14 mouse cellular contexts compared by ENCODE assay signal in the genomic region with DNA sequence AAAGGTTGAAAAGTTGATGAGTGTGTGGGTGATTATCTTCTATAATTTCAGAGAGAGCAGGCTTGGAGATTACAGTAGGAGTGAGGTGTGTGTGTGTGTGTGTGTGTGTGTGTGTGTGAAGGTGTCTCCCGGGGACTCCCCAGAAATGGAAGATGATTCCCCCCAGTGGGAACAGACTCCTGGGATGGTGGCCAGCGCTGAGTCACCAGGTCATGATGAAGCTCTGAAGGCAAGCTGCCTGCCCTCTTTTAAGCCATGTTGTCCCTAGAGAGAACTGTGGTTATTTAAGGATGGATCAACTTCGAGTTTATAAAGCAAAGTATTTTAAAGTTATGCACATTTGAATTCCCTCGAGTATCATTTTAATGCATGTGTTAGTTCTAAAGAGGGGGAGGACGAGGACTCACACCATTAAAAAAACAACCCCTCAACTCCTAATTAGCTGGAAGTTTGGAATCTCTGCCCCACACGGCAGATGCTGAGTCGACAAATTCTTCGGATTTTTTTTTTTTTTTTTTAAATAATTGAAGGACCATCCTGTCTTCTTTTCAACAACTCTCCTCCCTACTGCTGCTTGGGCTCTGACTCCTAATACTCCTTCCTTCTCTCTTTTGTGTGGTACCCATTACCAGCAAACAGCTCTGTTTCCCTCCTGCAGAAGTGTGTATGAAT.
A peak's percentile ranks its signal among the peaks of the same experiment; 100 is the strongest.
DNase-seq lines count a peak whose midpoint lies in the region; ATAC-seq and TF ChIP-seq lines count a peak whose summit lies in the region.
"Had no signal": no experiment of that assay in that cellular context is flagged by ENCODE, and none has a peak within 500 bp of the region (broad histone marks: within the 10 kb centered on the region; RNA-seq: fewer than 3 reads in every experiment).

No protein-coding gene starts in this region.

- TF ChIP-seq EP300 in CH12.LX (IDR thresholded peaks at IDR 0.05; ENCODE audit: low read length), result no peak

- no peaks in the 10 kb centered on the region for H3K27me3 ChIP-seq in kidney, postnatal 0 days (ENCODE audit: insufficient read depth, low read length)
- peaks cover 2% of the 10 kb centered on the region for H3K27me3 ChIP-seq in CH12.LX (replicated peaks)
- H3K27me3 ChIP-seq: heart, embryonic 13.5 days; hindbrain, embryonic 12.5 days; intestine, embryonic 15.5 days had no signal

- H3K4me1 ChIP-seq in kidney, postnatal 0 days (replicated peaks; ENCODE audit: insufficient read depth, low read length), result no peaks in the 10 kb centered on the region; the same call in 1 of the 2 replicates
- H3K4me1 ChIP-seq in CH12.LX (ENCODE audit: control insufficient read depth in 1 of 2, insufficient read depth in 2 of 2), result peaks cover 0 to 12% of the 10 kb centered on the region in 2 experiments; a peak in 3 of 4 replicates

- no peak overlapping the region for H3K4me3 ChIP-seq in kidney, postnatal 0 days (replicated peaks; ENCODE audit: low read depth, low read length)
- no peak overlapping the region for H3K4me3 ChIP-seq in CH12.LX (replicated peaks in 1 of 3; ENCODE audit: low read depth in 2 of 3, low read length in 2 of 3, poor library complexity in 1 of 3)
- H3K4me3 ChIP-seq: heart, embryonic 13.5 days; hindbrain, embryonic 12.5 days; intestine, embryonic 15.5 days had no signal

- H3K27ac ChIP-seq in kidney, postnatal 0 days, result 0 out of 2 replicates have a peak overlapping the region, but pooled peaks have one; percentile 6
- no peak overlapping the region for H3K27ac ChIP-seq in CH12.LX (ENCODE audit: insufficient read depth, low read depth)
- H3K27ac ChIP-seq: heart, embryonic 13.5 days; hindbrain, embryonic 12.5 days; intestine, embryonic 15.5 days had no signal

- no peak for ATAC-seq in kidney, postnatal 0 days (replicated peaks; ENCODE audit: low FRiP score, low read depth)
- ATAC-seq in erythroid progenitor cell, adult 5-6 weeks (replicated peaks; ENCODE audit: low FRiP score, poor library complexity, severe bottlenecking), result no peak
- ATAC-seq: intestine, embryonic 15.5 days had no signal

- no peaks in the 10 kb centered on the region for H3K79me2 ChIP-seq in CH12.LX (replicated peaks; ENCODE audit: control insufficient read depth, extremely low read depth, insufficient read depth, poor library complexity, severe bottlenecking)

- no peak for TF ChIP-seq RAD21 in CH12.LX (IDR thresholded peaks at IDR 0.05; ENCODE audit: low read depth, low read length)

- no peak overlapping the region for H3K4me2 ChIP-seq in kidney, postnatal 0 days (ENCODE audit: low read length)
- H3K4me2 ChIP-seq in CH12.LX (ENCODE audit: insufficient read depth, low read depth, poor library complexity, severe bottlenecking), result no peak overlapping the region
- H3K4me2 ChIP-seq: heart, embryonic 13.5 days; hindbrain, embryonic 12.5 days; intestine, embryonic 15.5 days; midbrain, embryonic 11.5 days had no signal

- in situ Hi-C loops in CH12.LX (cut with MboI; ENCODE audit: low pct_ligation_motif_present, low pct_unique_long_range_greater_than_20kb, low sequenced_read_pairs), result loop anchor here (25.0 kb wide), 1 partner anchor 431 kb away; no protein-coding TSS in a partner anchor

- H3K9me3 ChIP-seq in kidney, postnatal 0 days (replicated peaks; ENCODE audit: low read length), result no peaks in the 10 kb centered on the region
- no peaks in the 10 kb centered on the region for H3K9me3 ChIP-seq in CH12.LX (replicated peaks; ENCODE audit: low read length)
- H3K9me3 ChIP-seq: heart, embryonic 13.5 days; hindbrain, embryonic 12.5 days; intestine, embryonic 15.5 days had no signal

- no peak for TF ChIP-seq POLR2A in CH12.LX (IDR thresholded peaks at IDR 0.05; ENCODE audit: low read depth, low read length)

- DNase-seq in kidney, postnatal 0 days (ENCODE audit: low spot score), result peak; percentile 58
- no peak for DNase-seq in kidney, adult 11 months
- DNase-seq in CH12.LX (ENCODE audit: extremely low read depth) (no peak), adipocyte (ENCODE audit: low spot score) (peak; percentile 51)
- DNase-seq in gastrocnemius, postnatal 25 days, result peak; percentile 40
- no peak for DNase-seq in heart, adult 9 months (ENCODE audit: low spot score in 2 of 2)
- DNase-seq: cerebellum, adult 8-10 months; lung, postnatal 10 days; thymus, adult 2 months had no signal

- no peak for TF ChIP-seq CTCF in kidney, postnatal 0 days (IDR thresholded peaks at IDR 0.05; ENCODE audit: low read depth)
- TF ChIP-seq CTCF in CH12.LX (conservative IDR thresholded peaks at IDR 0.05 in 1 of 2, IDR thresholded peaks at IDR 0.05 in 1 of 2; ENCODE audit: low read depth in 2 of 2, low read length in 2 of 2), result no peak

- H3K36me3 ChIP-seq in kidney, postnatal 0 days (ENCODE audit: insufficient read depth, low read length), result no peaks in the 10 kb centered on the region
- H3K36me3 ChIP-seq in CH12.LX (replicated peaks in 1 of 2; ENCODE audit: control insufficient read depth in 1 of 2, insufficient read depth in 1 of 2, low read length in 1 of 2), result no peaks in the 10 kb centered on the region
- H3K36me3 ChIP-seq: heart, embryonic 13.5 days; hindbrain, embryonic 12.5 days; intestine, embryonic 15.5 days had no signal

- dilution Hi-C loops in CH12.LX (cut with MboI; ENCODE audit: extremely low pct_ligation_motif_present, extremely low pct_unique_long_range_greater_than_20kb, low sequenced_read_pairs), result no loop called here

- whole genome bisulfite sequencing in kidney, postnatal 0 days, result 43% methylated on average over 8 of the region's 8 CpGs

- H3K9ac ChIP-seq in kidney, postnatal 0 days (ENCODE audit: low read depth, low read length), result 0 out of 2 replicates have a peak overlapping the region, but pooled peaks have one; percentile 35
- H3K9ac ChIP-seq in CH12.LX (ENCODE audit: insufficient read depth, low read depth), result no peak overlapping the region
- H3K9ac ChIP-seq: heart, embryonic 13.5 days; hindbrain, embryonic 12.5 days; intestine, embryonic 15.5 days had no signal

TF ChIP-seq in CH12.LX, 34 proteins besides CTCF, POLR2A, EP300 and RAD21:
- TF ChIP-seq MAFK (IDR thresholded peaks at IDR 0.05; ENCODE audit: insufficient replicate concordance, low read length) (peak; percentile 86), USF1 (IDR thresholded peaks at IDR 0.05; ENCODE audit: low read depth, low read length) (no peak)

Comparison
In these comparisons a context has a peak if more than half of its experiments do, and no peak if none do; other contexts are left out.
1. DNase-seq: peak in kidney, postnatal 0 days (single experiment), adipocyte (single experiment) and gastrocnemius, postnatal 25 days (single experiment); none in kidney, adult 11 months (single experiment), CH12.LX (single experiment) and heart, adult 9 months (0 of 2).